Mouse (Mus musculus) spleen, postnatal 4 days (tissue): ENCODE data around the gene Sun2.

Source experiments
- DNase-seq, 2 experiments: peaks; one replicate each; pipeline ENCODE4 v3.0.0; 2022; ENCODE audit warnings: low spot score in 2 of 2

The Sun2 gene

DNA sequence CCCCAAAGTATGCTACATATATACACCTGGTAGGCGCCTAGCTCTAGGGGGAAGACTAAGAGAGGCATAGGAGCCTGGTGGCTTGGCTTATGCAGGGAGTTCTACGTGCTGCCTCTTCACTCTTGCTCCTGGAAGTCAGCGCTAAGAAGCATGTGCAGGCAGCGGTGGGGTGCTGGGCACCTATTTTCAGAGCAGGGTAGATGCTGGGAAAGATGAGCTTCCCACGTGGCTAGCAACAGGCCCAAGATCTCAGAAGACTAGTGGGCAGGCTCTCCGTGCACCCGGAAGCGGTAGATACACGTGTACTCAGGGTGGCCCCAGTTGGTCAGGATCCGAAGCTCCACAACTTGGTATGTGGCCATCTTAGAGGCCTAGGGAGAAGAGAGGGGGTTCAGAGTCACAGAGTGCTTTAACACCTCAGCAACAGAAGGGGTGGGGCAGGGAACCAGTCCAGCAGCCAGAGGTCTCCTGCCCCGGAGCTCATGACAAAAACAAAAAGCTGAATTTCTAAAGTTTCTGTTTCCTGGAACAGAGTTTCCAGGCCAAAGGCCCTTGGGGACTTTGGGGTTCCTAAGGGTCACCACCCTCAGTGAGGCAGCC, 17.0 kb downstream of the Sun2 start:
- DNase-seq = no peak

DNA sequence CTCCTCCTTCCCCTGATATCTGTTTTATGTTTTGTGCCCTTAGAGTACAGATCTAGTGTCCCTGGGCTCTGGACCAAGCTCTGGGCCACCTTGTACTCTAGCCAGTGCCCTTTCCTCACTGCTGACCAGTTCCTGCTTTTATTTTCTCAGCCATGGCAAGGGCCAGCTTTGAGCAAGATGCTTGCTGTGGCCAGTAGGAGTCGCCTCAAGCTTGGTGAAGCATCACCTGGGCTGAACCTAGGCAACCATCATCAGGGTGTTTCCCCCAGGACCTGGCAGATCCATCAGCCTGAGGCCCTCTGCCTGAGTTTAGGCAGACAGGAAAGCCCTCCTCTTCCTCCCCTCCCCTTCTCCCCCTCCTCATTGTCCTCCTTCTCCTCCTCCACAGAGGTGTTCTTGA, 18.9 kb downstream of the Sun2 start:
- DNase-seq = peak; percentile 57 to 76

DNA sequence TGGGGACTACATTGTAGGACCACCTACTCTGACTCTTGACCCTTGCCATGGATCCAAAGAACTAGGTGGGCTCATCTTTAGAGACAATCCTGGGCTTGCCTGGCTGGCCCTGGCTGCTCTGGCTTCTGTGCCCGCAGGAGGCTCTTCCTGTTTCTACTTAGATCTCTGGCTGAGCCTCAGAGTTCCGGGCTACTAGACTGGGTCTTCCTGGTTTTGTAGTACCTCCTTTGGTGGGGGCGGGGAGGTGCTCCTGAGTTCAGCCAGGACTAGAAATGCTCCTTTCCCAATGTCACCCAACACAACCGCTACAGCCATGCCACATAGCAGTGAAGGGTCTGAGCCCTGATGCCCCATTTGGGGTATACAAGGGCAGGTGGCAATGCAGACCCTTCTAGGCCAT, 21.5 kb downstream of the Sun2 start:
- no peak for DNase-seq

DNA sequence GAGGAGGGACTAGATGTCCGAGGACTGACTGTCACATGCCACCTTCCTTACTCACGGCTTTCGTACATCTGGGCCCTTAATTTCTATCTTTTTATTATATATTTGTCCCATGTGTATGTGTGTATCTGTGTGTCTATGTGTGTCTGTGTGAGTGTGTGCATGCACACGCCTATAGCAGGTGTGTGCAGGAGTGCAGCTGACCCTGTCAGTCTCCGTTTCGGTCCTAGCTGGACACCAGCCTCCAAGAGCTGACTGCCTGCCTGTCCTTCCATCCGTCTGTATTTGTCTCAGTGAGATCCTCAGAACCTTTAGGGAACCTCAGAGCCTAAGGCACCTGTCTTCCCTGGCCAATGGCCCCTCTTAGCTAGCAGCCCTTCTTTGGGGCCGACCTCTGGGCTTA, 22.1 kb downstream of the Sun2 start:
- no peak for DNase-seq

DNA sequence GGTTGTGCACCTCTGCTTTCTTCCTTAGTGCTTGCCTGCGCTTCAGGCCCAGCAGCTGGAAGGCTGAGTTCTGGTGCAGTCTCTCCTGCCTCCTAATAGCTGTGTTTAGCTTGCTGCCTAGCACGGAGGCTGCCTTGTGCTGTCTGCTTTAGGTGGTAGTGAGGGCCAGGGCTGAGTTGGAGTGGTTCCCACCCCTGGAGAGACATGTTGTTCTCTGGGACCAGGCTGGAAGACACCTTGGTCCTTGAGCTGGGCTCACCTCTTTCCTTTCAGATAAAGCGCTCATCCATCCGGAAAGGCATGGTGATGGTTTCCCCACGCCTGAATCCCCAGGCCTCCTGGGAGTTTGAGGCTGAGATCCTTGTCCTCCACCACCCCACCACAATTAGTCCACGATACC, 25.6 kb downstream of the Sun2 start:
- no peak for DNase-seq

DNA sequence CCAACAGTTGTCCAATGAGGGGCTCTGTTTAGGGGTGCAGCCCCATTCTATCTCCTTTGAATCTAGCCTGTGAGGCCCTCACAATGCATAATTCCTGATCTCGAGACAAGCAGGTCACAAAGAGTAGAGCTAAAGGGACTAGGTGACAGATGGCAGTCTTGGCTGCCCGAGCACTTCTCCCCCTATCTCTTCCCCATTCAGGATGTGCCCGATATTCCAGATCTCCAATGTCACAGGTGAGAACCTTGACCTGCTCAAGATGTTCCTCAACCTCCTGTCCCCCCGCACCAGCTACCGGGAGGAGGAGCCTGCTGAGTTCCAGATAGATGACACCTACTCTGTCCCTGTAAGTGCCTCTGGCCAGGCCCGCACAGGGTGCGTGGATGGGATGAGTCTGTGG, 26.7 kb downstream of the Sun2 start:
- DNase-seq = no peak

DNA sequence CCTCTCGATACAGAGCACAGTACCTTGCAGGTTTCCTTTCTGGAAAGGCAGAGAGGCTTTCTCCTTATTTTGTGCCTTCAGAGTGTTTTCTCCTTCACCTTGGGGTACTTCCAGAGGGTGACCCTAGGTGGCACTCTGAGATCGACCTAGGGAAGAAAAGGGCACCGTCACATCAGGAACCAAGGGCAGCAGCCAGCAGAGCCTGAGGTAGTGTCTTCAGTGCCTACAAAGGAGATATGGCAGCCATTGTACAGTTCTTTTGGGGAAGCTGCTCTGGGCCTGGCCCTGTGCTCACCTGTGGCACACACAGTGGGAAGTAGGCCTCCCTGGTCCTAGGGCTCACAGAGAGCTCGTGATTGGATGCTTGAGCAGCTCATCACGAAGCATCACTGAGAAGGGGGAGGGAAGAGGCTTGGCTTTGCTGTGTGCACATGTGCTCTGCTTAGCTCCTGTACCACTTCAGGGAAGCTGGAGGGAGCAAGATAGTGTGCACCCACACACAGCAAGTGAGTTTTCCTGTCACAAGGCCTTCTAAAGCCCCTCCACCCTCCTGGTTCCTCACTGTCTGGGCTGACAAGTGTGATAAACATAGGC, 34.0 kb downstream of the Sun2 start:
- no peak for DNase-seq

DNA sequence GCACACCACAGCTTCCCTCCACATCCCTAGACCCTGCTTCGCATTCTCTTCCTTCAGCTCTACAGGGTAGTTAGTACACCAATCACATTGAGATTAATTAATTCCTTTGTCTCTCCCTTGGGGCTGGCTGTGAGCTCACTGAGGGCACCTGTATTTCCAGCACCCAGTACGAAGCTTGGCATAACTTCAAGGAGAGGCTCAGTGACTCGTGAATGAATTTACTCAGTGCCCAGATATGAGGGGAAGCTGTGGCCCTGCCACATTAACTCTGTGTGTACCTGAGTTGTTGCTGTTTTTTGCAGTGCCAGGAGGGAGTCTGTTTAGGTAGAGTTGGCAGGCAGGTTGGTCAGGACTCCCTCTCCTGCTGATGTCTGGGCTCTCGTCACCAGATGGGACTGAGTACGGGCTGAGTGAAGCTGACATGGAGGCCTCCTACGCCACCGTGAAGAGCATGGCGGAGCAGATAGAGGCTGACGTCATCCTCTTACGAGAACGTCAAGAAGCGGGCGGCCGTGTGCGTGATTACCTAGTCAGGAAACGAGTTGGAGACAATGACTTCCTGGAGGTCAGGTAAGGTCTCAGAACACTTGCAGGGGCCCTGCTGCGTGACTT, 35.6 kb downstream of the Sun2 start:
- no peak for DNase-seq

DNA sequence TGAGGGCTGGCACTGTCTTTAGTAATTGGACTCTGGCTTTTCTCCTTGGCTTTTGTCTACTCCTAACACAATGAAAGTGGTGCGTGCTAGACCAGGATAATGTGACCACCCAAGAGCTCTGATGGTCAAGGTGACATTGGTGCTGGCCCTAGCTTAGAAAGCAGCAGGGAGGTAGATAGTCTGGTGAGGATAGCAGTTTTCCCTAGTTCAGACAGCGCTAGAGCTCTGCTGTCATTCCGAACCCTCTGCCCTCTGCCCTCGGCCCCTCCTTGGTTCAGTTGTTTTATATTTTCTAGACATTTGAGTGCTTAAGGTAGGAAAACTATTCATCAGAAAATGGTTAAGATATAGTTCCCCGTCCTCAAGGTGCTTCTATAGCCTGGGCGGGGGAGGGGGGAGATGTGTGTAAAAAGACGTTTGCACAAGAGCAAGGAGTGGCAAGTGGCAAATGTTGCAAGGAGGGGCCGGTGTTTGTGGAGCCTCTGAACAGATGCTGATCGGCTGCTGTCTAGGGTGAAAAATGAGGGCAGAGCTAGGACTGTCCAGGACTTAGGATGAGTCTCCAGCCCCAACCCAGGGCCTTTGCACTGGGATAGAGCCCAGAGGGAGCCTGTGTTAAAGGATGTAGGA, 44.7 kb downstream of the Sun2 start:
- no peak for DNase-seq

DNA sequence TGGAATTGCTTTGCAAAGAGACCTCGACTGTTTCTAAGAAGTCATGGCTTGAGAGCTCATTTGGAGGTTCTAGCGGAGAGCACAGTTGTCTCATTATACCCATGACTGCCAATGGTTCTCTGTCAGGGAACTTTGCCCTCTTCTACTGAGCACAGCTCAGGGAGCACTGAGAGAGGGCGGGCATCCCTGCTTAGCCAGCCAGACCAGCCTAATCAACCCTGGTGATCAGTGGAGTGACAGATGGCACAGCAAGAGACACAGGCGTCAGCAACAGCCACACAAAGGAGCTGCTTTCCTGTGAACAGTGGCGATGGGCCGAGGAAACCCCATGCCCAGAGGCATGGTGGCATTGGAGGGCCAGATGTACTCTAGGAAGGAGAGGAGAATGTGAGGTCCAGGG, 45.3 kb downstream of the Sun2 start:
- peak in 1 of 2 experiments; percentile 64 for DNase-seq

DNA sequence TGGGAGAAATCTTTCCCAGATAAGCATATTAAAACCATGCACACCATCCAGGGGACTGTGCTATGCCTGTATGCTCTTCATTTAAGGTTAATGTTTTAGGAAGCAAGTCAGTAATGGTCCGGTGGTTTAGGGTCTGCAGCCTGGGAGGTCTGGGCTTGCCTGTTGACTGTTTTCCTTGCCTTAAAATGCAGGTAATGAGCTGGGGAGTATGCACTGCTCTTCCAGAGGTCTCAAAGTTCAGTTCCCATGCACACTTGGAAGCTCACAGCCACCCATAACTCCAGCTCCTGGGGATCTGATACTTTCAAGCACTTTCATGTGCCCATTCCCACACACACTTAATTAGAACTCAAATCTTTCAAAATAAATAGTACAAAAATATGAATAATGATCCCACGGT, 45.8 kb downstream of the Sun2 start:
- DNase-seq = no peak

DNA sequence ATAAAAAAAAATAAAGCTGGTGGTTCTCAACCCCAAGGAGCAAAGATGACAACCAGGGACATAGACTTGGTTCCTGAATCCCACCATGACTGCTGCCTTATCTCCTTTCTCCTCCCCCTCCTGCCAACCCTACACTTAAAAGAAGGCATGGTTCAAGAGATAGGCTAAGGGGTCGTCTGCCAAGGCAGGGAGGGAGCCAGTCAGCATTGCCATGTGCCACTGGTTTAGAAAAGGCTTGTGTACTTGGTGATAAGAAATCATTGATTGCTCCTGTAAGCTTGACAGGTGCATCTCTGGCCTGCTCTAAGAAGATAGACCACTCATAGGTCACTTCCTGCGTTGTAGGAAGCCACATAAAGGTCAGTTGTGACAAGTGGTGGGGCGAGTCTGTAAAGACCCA, 46.8 kb downstream of the Sun2 start:
- DNase-seq = no peak

DNA sequence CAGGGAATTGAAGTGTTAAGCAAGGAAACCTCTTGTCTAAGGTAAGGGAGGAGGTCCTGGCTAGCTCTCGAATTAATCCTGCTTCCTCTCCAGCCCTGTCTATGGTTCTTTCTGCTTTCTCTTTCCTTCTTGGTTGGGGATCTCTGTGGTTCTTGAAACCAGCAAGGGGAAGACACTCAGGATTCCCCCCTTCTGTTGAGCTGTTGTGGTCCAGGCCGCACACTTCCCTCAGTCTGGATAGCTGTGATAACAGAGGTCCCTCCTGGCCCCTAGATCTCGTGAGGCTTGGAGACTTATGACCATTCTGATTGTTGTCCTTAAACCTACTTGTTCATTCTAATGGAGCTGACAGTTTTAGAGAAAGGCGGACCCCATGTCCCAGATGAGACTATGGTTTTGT, 47.8 kb downstream of the Sun2 start:
- peak in 1 of 2 experiments; percentile 49 for DNase-seq

DNA sequence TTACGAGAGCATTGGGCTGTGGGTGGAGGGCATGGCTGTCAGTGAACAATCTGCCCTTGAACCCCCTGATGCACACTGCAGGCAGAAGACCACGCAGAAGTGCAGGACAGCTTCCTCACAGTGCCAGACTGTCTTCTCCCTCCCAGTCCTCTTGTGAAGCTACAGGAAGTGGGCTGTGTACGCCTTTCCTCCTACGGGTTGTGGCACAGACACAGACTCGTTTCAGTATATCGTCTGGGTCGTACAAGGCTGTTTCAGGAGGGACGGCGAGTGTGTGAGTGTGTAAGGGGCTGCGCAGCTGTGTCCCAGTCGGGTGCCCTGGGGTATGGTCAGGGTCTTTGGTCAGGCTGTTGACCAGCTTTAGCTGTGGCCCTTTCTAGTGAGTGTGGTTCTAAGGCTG, 48.6 kb downstream of the Sun2 start:
- peak in 1 of 2 experiments; percentile 74 for DNase-seq

DNA sequence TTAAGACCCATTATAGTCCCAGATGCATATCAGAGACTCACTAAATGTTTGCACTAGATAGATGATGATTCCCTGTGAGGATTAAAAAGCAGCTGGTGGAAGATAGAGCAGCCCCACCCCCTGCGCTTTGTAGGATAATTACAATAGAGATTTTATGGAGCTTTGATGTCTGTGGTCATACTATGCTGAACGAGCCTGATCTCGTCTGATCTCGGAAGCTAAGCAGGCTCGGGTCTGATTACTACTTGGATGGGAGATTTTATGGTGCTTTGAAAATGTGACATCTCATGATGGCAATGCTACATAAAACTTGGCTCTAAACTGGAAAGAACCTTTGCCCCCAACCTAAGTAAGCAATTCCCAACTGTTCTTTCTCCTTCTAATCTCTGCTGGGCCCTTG, 50.0 kb downstream of the Sun2 start:
- DNase-seq = no peak

DNA sequence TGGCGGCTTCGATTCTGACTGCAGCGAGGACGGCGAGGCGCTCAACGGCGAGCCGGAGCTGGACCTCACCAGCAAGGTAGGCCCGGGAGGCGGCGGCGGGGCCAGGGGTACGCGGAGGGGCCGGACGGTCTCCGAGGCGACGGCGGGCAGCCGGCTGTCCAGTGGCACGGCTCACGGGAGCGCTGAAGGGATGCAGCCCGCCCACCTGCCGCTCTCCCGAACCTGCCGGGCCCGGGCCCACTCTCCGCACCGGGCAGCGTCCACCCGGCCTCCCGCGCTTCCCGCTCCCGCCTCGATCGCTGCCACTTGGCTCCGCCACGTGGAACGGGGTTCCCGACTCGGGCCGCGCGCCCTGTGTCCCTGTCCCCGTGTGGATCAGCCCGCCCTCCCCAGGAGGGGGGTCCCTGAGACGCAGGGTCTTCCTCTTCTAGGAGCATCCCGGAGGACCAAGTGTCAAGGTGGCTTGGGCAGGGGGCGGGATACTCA, 51.3 kb downstream of the Sun2 start:
- peak in 1 of 2 experiments; percentile 49 for DNase-seq

DNA sequence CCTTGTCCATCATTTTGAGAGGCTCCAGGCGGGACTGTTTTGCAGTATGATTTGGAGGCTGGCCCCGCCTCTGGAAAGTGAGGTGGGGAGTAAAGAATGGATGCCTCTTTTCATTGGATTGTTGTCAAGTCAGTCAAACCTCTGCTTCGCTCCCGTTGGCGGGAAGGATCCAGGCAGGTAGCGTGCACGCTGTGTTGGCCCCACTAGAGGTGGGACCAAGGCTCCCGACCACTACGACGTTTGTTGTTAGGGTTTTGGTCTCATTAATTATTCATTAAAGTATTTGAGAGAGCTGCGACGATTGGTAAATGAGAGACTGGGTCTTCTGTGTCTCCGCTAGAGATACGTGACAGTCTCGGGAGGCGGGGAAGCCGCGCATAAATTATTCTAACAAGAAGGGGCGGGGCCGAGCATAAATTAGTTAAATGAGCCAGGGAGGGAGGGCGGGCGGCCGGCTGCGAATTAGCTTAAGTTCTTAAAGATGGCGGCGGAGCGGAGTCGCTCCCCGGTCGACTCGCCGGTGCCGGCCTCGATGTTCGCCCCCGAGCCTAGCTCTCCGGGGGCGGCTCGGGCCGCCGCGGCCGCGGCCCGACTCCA, 51.8 kb downstream of the Sun2 start, which contains the start of gene Gtpbp1:
Gene Gtpbp1, plus strand, starts transcription at position 420 of the 597 bp plus-strand sequence.
- peak; percentile 93 to 94 for DNase-seq

DNA sequence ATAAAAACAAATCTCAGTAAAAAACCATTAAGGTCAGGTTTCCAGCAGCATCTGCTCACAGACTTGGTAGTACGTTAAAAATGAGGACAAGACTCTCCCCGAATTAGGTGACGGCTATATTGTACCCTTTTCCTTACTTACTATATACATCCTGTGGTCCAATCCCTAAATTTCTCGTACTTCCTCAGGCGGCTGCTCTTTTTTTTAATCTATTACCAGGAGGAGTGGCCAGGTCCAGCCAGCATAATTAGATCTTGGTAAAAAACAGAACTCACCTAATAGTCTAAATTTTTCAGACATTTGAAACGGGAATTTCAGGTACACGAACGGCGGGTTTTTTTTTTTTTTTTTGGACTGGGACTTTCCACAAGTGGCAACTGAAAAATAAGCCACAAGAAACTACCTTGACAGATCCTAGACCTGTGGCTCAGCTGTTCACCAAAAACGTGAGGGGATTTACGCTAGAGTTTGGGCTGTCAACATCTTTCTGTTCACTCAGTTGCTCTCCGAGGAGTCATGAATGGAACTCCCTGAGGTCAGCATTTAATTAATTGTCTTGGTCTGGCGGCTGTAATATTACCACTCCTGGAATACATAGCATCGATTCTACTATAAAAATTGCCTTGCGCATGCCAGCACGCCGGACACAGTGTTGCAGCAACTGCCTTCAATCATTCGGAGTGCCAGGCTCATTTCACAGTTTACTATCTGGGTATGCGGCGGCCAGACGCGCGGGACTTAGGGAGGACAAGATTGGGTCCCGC, 52.5 kb downstream of the Sun2 start:
- no peak for DNase-seq

DNA sequence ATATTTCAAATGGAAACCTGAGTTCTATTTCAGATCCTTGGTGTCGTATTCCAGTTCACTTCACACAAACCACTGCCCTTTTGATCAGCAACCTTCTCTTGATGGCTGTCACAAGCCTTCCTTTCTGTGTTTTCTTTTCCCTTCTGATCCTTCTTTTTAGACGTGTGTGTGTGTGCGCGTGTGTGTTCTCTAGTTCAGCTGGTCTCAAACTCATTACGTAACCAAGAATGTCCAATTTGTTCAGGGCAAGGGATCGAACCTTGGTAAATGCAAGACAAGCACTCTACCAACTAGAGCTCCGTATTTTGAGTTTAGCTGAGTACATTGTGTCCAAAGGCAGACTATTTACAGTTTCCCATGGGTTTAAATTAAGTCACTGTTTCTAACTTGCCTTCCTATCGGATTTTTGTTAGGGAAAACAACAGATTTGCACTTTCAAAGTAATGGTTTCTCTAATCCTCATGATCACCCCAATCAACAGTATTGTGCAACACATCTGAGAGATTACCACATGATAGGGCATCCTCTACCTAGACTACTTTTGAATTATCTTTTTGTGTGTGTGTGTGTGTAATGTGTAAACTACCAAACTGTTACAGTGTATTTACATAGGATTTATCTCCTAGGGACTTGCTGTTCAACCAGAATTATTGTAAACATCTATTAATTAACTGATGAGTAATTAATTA, 53.9 kb downstream of the Sun2 start:
- no peak for DNase-seq

DNA sequence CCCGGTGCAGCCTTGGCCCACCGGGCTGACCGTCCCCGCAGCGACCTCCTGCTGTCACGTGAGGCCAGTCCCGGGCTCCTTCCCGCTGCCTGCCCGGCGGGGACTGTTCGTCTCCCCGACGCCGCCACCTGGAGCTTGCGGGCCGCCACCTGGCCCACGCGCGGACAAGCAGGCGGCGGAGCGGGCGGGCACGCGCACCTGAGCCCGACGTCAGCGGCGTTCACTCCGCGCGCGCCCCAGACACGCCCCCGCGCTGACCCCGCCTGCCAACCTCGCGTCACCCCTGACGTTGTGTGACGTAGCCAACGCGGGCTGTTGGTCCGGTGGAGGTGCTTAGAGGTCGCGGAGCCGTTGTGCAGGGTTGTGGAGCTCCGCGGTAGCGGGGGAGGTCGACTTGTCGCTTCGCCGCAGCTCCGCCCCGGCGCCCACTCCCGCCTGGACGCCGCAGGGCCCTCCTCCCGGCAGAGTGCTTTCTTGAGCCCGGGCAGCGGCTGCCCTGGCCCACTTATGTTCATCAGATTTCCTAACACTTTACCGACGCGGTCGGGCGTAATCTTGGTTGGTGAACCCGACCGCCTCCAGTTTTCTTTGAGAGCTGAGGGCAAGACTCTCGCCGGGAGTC, 54.6 kb downstream of the Sun2 start, which contains the start of gene Josd1:
Gene Josd1, minus strand, starts transcription at position 274 of the 622 bp plus-strand sequence.
- peak; percentile 98 to 99 for DNase-seq

DNA sequence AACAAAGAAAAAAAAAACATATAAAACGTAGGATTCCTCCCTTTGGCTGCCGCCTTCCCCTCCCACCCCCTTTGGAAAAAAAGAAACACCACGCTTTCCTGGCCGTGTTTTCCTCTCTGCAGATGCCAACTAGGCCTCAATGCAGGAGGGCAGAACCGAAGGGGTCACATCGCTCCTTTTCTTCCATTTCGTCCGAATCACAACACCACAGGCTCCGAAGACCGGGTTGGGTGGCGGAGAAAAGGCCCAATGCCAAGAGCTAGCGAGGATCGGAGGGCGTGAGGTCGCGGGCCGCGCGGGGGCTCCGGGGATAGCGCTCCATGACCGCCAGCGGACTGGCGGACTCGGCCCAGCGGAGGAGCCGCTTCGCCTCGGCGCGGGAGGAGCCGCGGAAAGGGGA, 55.2 kb downstream of the Sun2 start:
- DNase-seq = no peak
